Mouse (Mus musculus) ES-E14 (cell line): ENCODE data around the gene Flnc. TPM values are rescaled to one million over a fixed set of nuclear protein-coding genes. Genes with fewer than 3 reads are reported as not detected.

ENCODE experiments used
- DNase-seq: peaks from one replicate; pipeline ENCODE4 v3.0.0-alpha.2; 2013; ENCODE audit warnings: low read depth, low spot score
- H3K27ac ChIP-seq: 2 replicates; pipeline ENCODE4 v1.5.1; 2012; ENCODE audit warnings: low read depth, mild to moderate bottlenecking, low read length, moderate library complexity, mixed read lengths; ENCODE audit not compliant: poor library complexity, insufficient read depth, severe bottlenecking
- H3K36me3 ChIP-seq: 2 replicates; pipeline ENCODE4 v1.6.1; 2012; ENCODE audit warnings: mild to moderate bottlenecking, low read length, moderate library complexity, mixed read lengths; ENCODE audit not compliant: control insufficient read depth, poor library complexity, insufficient read depth, severe bottlenecking
- H3K4me1 ChIP-seq, 2 experiments: fragments of 150-350 bp in 1 of 2; sonication (generic) in 1 of 2; 2 replicates each; pipeline ENCODE4 v1.6.1; 2012; ENCODE audit warnings: low read length in 2 of 2, mild to moderate bottlenecking in 1 of 2, mixed read lengths in 1 of 2; ENCODE audit not compliant: control insufficient read depth in 2 of 2, insufficient read depth in 2 of 2, poor library complexity in 1 of 2
- H3K4me3 ChIP-seq, 2 experiments: fragments of 150-350 bp in 1 of 2; sonication (generic) in 1 of 2; 2 replicates each; pipeline ENCODE4 v1.5.1; 2012; ENCODE audit warnings: low read length in 2 of 2, low read depth in 1 of 2, mild to moderate bottlenecking in 1 of 2, mixed read lengths in 1 of 2; ENCODE audit not compliant: insufficient read depth in 1 of 2, poor library complexity in 1 of 2, severe bottlenecking in 1 of 2
- H3K9ac ChIP-seq: 2 replicates; pipeline ENCODE4 v1.6.1; 2012; ENCODE audit warnings: low read depth, mild to moderate bottlenecking, low read length, mixed read lengths; ENCODE audit not compliant: poor library complexity, insufficient read depth, severe bottlenecking
- H3K9me3 ChIP-seq: fragments of 150-350 bp; sonication (generic); 2 replicates; pipeline ENCODE4 v1.6.1; 2012; ENCODE audit warnings: low read depth, mild to moderate bottlenecking, low read length; ENCODE audit not compliant: control insufficient read depth, insufficient read depth
- CHD2 ChIP-seq: IDR thresholded peaks from 2 replicates; pipeline ENCODE4 v1.6.1; 2014; ENCODE audit warnings: mild to moderate bottlenecking, low read depth, low read length, inconsistent platforms
- HCFC1 ChIP-seq: IDR thresholded peaks from 2 replicates; pipeline ENCODE4 v1.6.1; 2012; ENCODE audit warnings: low read length, inconsistent platforms, borderline replicate concordance; ENCODE audit not compliant: insufficient read depth
- MAFK ChIP-seq: IDR thresholded peaks from 2 replicates; pipeline ENCODE4 v1.6.1; 2014; ENCODE audit warnings: mild to moderate bottlenecking, low read depth, low read length, inconsistent platforms; ENCODE audit not compliant: insufficient read depth
- ZC3H11A ChIP-seq: IDR thresholded peaks from 2 replicates; pipeline ENCODE4 v1.6.1; 2012; ENCODE audit warnings: low read depth, mild to moderate bottlenecking, inconsistent platforms, low read length, borderline replicate concordance
- ZNF384 ChIP-seq: IDR thresholded peaks from 2 replicates; pipeline ENCODE4 v1.6.1; 2012; ENCODE audit warnings: low read depth, low read length, inconsistent platforms
- in situ Hi-C, 2 experiments: fragments of 600-800 bp; cut with MboI; formaldehyde crosslinking; loops; one replicate each; pipeline ENCODE4 v1.15.1; 2025; ENCODE audit warnings: low sequenced_read_pairs in 2 of 2, inconsistent platforms in 1 of 2; ENCODE audit not compliant: unreplicated experiment in 2 of 2
- total RNA-seq: library from RNA; depleted of rRNA; stranded (reverse); fragments of 300-350 nt; gene quantifications from 2 replicates; pipeline ENCODE4 v1.2.3, GENCODE M21; 2012

The Flnc gene
- total RNA-seq, 1 experiment = 86.4 TPM

DNA sequence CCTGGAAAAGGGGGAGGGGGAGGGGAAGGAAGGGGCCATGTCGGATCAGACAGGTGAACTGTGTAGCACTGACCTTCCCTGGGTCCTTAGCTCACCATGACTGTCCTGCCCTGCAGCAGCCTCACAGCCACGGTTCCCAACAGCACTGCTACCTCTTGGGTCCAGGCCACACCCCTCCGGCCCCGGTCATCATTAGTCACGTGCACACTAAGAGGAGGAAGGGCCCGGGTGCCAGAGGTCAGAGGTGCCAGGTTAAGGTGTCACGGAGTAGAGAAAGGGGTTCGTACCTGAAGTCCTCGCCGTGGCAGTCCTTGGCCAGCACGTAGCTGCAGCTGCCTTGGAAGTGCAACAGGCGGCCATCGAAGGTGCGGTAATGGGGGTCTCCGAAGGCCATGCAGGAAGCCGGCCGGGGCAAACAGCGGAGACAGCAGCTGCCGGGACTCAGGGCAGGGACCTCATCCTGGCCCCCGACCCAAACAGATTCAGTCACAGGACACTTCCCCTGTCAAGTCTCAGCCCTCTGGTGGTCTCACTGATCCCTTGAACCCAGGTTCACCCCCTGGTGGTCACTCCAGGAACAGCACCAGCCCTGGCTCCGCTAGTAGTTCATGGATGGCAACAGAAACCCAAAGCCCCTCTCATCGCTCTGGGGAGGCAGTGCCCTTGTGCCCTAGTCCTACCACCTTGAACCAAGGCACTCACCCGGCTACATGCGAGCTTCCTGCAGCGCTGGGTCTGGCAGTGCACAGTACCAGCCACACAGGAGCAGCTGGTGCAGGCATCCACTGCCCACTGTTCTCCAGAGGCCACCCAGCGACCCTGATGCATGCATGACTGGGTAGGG, 51.9 kb downstream of the Flnc start:
- Histone ChIP-seq H3K9me3 (no peaks in the 10 kb centered on the region), H3K36me3 (no peaks in the 10 kb centered on the region), H3K27ac (no peak overlapping the region), H3K4me3 (peak overlapping the region; percentile 40 to 41), H3K9ac (no peak overlapping the region), H3K4me1 (peaks cover 3 to 17% of the 10 kb centered on the region in 2 experiments; a peak in 2 of 4 replicates)
- no peak for TF ChIP-seq CHD2
- no peak for TF ChIP-seq ZNF384
- TF ChIP-seq MAFK = no peak
- no peak for TF ChIP-seq ZC3H11A
- no peak for TF ChIP-seq HCFC1
- in situ Hi-C loops = no loop called here
- peak; percentile 75 for DNase-seq

- H3K9ac ChIP-seq = no peak overlapping the region
- H3K4me1 ChIP-seq = peaks cover 3 to 18% of the 10 kb centered on the region in 2 experiments; a peak in 2 of 4 replicates
- no peak for DNase-seq
- no peaks in the 10 kb centered on the region for H3K9me3 ChIP-seq
- TF ChIP-seq ZNF384 (no peak), CHD2 (no peak), ZC3H11A (no peak), HCFC1 (no peak), MAFK (no peak)
- no peaks in the 10 kb centered on the region for H3K36me3 ChIP-seq
- H3K4me3 ChIP-seq = no peak overlapping the region
- in situ Hi-C loops = no loop called here
- H3K27ac ChIP-seq = no peak overlapping the region
These were observed 52.9 kb downstream of the Flnc start for GRCm38 (mm10) chr6:29485951-29486350.

DNA sequence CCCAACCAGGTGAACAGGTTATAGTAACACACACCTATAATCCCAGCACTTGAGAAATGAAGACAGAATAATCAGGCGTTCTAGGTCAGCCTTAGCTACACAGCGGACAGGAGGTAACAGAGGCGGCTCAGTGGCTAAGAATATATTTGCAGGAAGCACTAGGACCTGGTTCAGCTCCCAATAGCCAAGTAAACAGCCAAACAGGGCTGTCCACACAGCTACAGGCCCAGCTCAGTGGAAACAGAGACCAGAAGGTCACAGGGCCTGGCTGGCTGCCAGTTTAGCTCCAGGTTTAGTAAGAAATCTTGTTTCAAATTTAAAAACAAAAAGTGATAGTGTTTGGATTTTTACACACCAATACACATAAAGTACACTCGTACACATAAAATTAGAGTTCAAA, 61.0 kb downstream of the Flnc start:
- DNase-seq = no peak
- H3K4me1 ChIP-seq = peaks cover 0 to 3% of the 10 kb centered on the region in 2 experiments; a peak in 1 of 4 replicates
- H3K36me3 ChIP-seq = no peaks in the 10 kb centered on the region
- H3K9ac ChIP-seq = no peak overlapping the region
- in situ Hi-C loops = no loop called here
- TF ChIP-seq MAFK (no peak), HCFC1 (no peak), ZNF384 (no peak), ZC3H11A (no peak), CHD2 (no peak)
- H3K9me3 ChIP-seq = no peaks in the 10 kb centered on the region
- no peak overlapping the region for H3K4me3 ChIP-seq
- no peak overlapping the region for H3K27ac ChIP-seq

GRCm38 (mm10) chr6:29496270-29496669, 63.2 kb downstream of the Flnc start:
- DNase-seq = no peak
- in situ Hi-C loops = no loop called here
- Histone ChIP-seq H3K9ac (peak overlapping the region; percentile 21; the same call in 1 of the 2 replicates), H3K4me1 (peaks cover 0 to 2% of the 10 kb centered on the region in 2 experiments; a peak in 1 of 4 replicates), H3K9me3 (no peaks in the 10 kb centered on the region), H3K4me3 (peak overlapping the region; percentile 54 to 67), H3K27ac (no peak overlapping the region), H3K36me3 (no peaks in the 10 kb centered on the region)
- TF ChIP-seq CHD2 (no peak), ZNF384 (no peak), HCFC1 (no peak)
